Mouse (Mus musculus) right cerebral cortex, postnatal 25 days (tissue): ENCODE results near the gene Impdh2.

Experiments used
- DNase-seq: peaks from one replicate; pipeline ENCODE4 v3.0.0; 2022

The Impdh2 gene

DNA sequence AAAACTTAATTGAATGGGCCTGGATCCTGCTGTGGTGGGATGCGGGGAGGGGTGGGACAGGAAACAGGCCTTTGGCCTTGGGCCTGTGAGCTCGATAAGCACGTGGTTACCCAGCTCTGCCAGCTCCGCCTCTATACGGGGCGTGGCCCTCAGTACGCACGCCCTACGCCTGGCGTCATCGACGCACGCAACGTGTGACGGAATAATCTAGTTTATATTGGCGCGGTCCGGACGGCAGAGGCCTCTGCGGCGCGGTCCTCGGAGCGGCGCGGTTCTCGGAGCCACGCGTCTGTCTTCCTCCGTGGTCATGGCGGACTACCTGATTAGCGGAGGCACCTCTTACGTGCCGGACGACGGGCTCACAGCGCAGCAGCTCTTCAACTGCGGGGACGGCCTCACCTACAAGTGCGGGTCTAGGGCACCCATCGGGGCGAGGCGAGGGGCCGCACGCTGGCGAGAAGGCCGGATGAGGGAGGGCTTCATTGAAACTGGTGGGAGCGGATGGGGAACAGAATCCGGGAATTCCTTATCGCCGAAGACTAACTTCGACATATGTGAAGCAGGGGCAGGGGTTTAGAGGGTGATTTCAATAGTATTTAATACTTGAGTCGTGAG, at the start of gene Impdh2:
Gene Impdh2 (plus strand): TSS at position 60 of the 615 bp plus-strand sequence.
- DNase-seq, result peak; percentile 93

- DNase-seq, result peak; percentile 95
These were observed 43.5 kb upstream of the Impdh2 start, which contains the start of gene Qrich1 for GRCm38 (mm10) chr9:108516380-108517251. TSS of gene Qrich1 (plus strand) at chr9:108516806.

DNA sequence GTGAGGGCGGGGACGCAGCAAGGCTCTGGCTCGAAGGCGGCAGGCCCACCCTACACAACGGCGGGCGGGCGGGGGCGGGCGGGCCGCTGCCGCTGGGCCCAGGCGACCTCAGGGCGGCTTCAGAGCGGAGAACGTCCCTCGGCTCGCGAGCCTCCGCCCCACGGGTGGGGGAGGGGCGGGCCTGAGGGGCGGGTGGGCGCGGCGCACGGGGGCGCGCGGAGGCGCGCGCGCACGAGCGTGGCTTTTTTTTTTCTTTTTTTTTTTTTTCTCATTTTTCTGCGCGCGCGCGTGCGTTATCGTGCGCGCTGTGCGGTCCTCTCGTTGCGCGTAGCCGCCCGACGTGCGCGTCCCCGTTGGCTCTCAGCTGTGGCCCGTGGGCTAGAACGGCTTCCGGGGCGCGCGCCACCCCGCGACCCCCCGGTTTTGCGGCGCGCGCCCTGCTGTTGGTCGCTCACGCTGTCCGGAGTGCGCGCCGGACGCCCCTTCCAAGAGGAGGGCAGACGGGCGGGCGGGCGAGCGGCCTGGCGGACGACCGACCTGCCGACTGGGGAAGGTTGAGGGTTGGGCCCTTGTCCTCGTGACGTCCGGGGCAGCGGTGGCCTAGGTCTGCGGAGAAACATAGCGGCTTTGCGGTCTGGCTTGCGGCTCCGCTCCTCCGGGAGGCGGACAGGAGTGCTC, 42.7 kb upstream of the Impdh2 start:
- peak; percentile 87 for DNase-seq

GRCm38 (mm10) chr9:108517931-108518332, 42.2 kb upstream of the Impdh2 start:
- peak; percentile 21 for DNase-seq

GRCm38 (mm10) chr9:108521604-108522003, 38.5 kb upstream of the Impdh2 start:
- no peak for DNase-seq

DNA sequence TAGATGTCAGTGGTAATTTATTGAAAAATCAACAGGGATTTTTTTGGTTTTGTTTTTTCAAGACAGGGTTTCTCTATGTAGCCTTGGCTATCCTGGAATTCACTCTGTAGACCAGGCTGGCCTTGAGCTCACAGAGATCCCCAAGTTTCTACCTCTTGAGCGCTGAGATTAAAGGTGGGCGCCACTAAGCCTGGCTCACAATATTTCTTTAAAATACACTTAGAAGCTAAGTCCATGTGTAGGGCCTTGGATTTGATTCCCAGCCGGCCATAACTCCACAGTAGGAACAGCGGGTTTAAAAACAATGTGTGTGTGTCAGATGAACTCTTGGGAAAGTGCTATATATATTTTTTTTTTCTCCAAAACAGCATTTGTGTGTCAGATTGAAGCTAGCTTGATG, 36.7 kb upstream of the Impdh2 start:
- DNase-seq, result no peak

GRCm38 (mm10) chr9:108525400-108525799, 34.7 kb upstream of the Impdh2 start:
- no peak for DNase-seq

DNA sequence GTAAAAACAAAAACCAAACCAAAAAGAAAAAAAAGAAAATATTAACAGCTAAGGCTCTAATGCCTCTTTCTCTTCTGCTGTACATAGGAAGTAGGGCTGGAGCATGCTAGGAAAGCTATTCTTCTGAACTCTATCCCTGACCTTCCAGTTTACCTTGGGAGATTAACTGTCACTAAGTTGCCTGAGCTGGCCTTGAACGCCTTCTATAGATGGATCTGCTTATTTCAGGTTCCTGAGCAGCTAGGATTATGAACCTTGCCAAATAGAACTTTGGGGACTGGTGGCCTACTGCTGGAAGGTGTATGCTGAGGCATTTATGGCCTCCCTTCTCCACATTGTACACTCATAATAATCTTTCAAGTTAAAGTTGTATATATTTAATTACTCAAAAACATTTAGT, 29.1 kb upstream of the Impdh2 start:
- no peak for DNase-seq

- DNase-seq, result no peak
These were observed 28.6 kb upstream of the Impdh2 start for GRCm38 (mm10) chr9:108531496-108531895.

DNA sequence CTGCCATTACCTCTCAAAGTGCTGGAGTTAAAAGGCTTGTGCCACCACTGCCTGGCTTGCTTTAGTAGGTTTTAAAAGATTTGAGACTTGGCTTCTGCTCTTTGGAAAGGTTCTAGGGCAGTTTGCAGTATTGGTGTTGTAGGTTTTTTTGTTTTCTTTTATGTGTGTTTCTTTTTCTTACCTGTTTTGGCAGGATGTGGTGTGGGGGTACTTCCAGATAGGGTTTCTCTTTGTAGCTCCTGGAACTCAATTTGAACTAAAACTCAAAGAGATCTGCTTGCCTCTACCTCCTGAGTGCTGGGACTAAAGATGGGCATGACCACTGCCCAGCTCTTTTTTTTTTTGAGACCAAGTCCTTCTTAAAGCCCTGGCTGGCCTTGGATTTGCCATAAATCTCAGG, 19.2 kb upstream of the Impdh2 start:
- DNase-seq, result no peak

DNA sequence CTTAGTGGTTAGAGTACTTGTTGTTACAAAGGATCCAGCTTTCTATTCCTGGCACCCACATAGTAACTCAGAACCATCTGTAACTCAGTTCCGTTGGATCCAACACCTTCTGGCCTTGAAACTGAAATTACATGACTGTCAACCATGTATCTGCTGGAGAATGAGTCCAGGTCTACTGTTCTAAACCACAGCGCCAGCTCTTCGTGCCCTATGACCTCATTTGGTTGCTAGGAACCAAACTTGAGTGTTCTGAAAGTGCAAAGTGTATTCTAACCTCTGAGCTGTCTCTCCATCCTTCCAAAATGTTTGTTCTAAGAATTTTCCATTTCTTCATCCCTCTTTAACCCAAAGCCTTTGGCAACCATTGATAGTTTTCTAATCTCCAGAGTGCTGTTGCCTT, 14.1 kb upstream of the Impdh2 start:
- DNase-seq, result no peak

- no peak for DNase-seq
These were observed 13.2 kb upstream of the Impdh2 start for GRCm38 (mm10) chr9:108546875-108547274.

DNA sequence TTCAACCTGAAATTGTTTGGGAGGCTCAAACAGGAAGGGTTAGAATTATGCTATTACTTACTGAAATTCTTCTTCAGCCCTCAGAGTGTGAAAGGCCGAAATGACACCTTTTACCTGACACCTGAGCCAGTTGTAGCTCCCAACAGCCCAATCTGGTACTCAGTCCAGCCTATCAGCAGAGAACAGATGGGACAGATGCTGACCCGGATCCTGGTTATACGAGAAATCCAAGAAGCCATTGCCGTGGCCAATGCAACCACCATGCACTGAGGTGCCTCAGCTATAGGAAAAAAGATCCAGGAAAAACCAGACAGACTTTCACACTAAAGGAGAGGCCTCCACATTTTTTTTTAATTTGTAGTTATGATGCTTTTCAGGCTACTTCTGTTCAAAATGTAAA, 917 bp upstream of the Impdh2 start:
- DNase-seq, result no peak

DNA sequence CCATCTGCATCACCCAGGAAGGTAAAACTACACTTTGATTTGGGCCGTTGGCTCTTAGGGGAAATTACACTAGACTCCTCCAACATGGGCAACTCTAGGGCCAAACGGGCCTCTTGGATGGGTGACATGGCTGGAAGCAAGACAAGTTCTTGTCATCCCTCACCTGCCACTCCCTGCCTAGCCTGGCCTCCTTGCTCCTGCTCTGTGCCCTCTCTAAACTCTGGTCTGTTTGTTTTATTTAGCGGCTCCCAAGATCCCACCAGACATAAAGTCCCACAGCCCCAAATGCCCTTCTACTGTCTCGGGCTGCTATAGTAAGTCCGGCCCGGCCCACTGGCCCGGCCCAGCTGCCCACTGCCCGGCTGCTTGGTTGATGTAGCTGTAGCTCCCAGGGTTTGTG, 3.6 kb downstream of the Impdh2 start:
- no peak for DNase-seq

- no peak for DNase-seq
These were observed 4.0 kb downstream of the Impdh2 start for GRCm38 (mm10) chr9:108564131-108564530.

DNA sequence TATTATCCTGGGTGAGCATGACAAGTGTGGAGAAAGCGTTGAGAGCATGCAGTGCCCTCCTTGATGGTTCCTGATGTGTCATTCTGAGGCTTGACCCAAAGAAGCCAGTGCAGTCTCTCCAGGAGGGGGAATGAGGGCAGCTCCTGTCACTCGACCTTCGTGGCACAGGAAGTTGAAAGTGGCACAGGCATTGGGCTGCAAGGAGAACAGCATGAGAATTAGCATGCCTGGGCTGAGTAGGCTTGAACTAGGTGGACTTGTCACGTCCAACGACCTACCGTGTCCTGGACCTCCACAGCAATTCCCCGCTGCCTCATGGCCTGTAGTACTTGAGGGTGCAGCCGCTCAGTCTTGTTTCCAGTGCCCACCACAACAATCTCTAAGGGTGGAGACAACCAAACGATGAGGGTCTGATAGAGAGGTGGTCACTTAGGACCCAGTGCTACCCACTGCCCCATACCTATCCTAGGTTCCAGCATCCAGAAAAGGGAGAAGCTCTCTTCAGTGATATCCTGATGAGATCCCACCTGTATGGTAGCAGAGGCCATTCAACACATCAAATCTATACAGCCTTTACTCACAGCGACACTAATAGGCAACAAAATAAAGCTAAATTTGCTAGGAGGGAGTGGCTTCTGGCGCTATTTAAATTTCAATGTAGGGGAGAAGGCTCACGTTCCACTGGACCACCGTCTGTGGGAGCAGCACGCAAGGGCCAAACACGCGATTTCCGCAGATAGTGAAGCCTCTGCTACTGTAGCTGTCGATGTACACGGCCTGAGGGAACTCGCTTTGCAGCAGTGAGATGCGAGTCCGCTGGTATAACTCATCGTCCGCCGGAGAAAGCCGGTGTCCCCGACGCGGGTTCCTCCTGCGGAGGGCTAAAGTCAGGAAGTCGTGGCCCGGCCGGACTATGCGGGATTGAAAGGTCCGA, 6.1 kb downstream of the Impdh2 start:
- DNase-seq, result no peak

GRCm38 (mm10) chr9:108566815-108567776, 7.0 kb downstream of the Impdh2 start, which contains the start of gene Ndufaf3:
TSS of gene Ndufaf3 (minus strand) at chr9:108567434.
- DNase-seq, result peak; percentile 96

- no peak for DNase-seq
These were observed 7.9 kb downstream of the Impdh2 start for GRCm38 (mm10) chr9:108567931-108568419.

DNA sequence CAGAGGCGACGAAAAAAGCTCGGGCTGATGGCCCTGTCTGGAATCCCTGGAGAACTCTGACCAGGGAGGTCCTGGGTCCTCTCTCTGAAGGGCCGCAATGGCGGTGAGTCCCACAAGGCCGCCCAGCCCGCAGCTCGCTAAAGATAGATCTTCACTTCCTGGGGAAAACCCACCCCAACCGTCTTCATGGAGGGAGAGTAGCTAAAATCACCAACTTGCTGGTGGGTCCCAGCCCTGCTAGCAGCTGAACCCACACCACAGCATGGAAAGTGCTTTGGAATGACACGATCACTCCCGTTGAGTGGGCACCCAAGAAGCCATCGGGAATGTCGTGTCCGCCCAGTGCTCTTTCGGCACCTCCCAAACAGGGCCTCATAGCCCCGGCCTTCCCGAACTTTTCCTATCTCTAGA, 8.4 kb downstream of the Impdh2 start:
- DNase-seq, result no peak

DNA sequence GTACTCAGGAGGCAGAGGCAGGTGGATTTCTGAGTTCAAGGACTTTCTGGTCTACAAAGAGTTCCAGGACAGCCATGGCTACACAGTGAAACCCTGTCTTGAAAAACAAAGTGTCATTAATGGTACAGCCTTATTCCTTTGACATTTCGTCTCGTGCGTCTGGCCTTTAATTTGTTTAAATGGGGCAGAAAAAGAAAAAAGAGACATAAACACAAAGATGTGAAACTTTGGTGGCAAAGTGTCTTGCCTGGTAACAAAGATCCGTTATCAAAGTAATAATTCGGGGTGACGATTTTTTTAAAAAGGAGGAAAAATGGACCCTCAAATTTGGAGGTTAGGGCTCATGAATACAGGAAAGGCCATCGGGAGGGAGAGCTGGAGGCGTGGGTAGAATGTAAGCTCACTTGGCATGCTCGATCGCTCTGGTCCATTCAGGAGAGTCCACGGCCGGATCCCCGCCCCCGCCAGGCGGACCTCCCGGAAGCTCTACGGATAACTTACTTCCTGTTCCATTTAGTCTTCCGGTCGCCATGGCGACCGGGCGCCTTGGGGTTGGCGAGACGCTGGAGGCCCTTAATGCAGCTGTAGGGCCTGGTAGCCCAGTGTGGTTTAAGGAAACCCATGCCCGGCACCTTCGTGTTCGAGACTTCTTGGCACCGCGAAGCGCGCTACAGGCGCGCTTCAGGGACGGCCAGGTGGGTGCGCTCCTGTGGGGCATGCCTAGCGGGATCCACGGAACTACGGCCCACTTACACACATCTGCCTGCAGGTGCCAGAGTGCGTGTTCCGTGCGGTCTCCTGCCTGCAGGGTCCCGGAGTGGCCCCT, 9.5 kb downstream of the Impdh2 start, which contains the start of gene Dalrd3:
Gene Dalrd3 (plus strand): TSS at position 506 of the 826 bp plus-strand sequence.
- peak; percentile 85 for DNase-seq
